Mouse (Mus musculus) inflammation-experienced regulatory T-cells, adult 16 weeks (primary cell): ENCODE data around the gene Manf. TPM values are rescaled to one million over a fixed set of nuclear protein-coding genes. Genes with fewer than 3 reads are reported as not detected.

Source experiments
- polyA plus RNA-seq: library from polyadenylated mRNA; unstranded; fragments of 100-300 nt; shearing (Covaris generic); gene quantifications from one replicate; pipeline ENCODE4 v1.2.1, GENCODE M21; 2017

Manf gene
- 133 TPM for polyA plus RNA-seq

GRCm38 (mm10) chr9:106891829-106892551, at the start of gene Manf:
Gene Manf, minus strand, starts transcription at chr9:106891979.

GRCm38 (mm10) chr9:106886828-106887702, 4.7 kb downstream of the Manf start, which contains the start of gene Rbm15b:
Gene Rbm15b, minus strand, starts transcription at chr9:106887428.

GRCm38 (mm10) chr9:106821618-106822380, 70.0 kb downstream of the Manf start, which contains the start of gene Dcaf1:
Gene Dcaf1, plus strand, starts transcription at chr9:106821874.

GRCm38 (mm10) chr9:106788812-106789321, 102.9 kb downstream of the Manf start, which contains the start of gene Rad54l2:
Gene Rad54l2, minus strand, starts transcription at chr9:106789194.

Other genes with a start within 250 kb of the Manf start
- not detected for gene Grm2, start 235.9 kb downstream of the Manf start, polyA plus RNA-seq
- 77.6 TPM for gene Tex264, start 206.1 kb downstream of the Manf start, polyA plus RNA-seq
- gene Rad54l2, start 102.8 kb downstream of the Manf start, polyA plus RNA-seq = 4.4 TPM
- gene Dcaf1, start 70.1 kb downstream of the Manf start, polyA plus RNA-seq = 52.8 TPM
- gene Rbm15b, start 4.6 kb downstream of the Manf start, polyA plus RNA-seq = 1.7 TPM